Mouse (Mus musculus) intestine, embryonic 16.5 days (tissue): ENCODE measurements around the gene Mfrp. TPM values are rescaled to one million over a fixed set of nuclear protein-coding genes. Genes with fewer than 3 reads are reported as not detected.

Experiments used
- ATAC-seq: fragments of 200-750 bp; cut with Nextera tagmentation; 2 replicates; pipeline ENCODE4 v1.8.0; 2017; ENCODE audit warnings: moderate TSS enrichment, moderate library complexity
- H3K27ac ChIP-seq: fragments of 300-500 bp; sonication (generic); 2 replicates; pipeline ENCODE4 v1.5.1; 2014; ENCODE audit warnings: mild to moderate bottlenecking, low read length
- H3K27me3 ChIP-seq: fragments of 300-500 bp; sonication (generic); replicated peaks from 2 replicates; pipeline ENCODE4 v1.6.1; 2014; ENCODE audit warnings: low read length, control low read depth, mixed read lengths; ENCODE audit not compliant: control insufficient read depth, insufficient read depth
- H3K36me3 ChIP-seq: fragments of 300-500 bp; sonication (generic); 2 replicates; pipeline ENCODE4 v1.6.1; 2014; ENCODE audit warnings: low read length, control low read depth; ENCODE audit not compliant: control insufficient read depth, insufficient read depth
- H3K4me1 ChIP-seq: fragments of 300-500 bp; sonication (generic); 2 replicates; pipeline ENCODE4 v1.6.1; 2014; ENCODE audit warnings: low read length, control low read depth, mixed read lengths; ENCODE audit not compliant: control insufficient read depth, insufficient read depth
- H3K4me2 ChIP-seq: fragments of 300-500 bp; sonication (generic); 2 replicates; pipeline ENCODE4 v1.6.1; 2014; ENCODE audit warnings: low read depth, low read length, control low read depth
- H3K4me3 ChIP-seq: fragments of 300-500 bp; sonication (generic); 2 replicates; pipeline ENCODE4 v1.5.1; 2014; ENCODE audit warnings: mild to moderate bottlenecking, low read length
- H3K9ac ChIP-seq: fragments of 300-500 bp; sonication (generic); 2 replicates; pipeline ENCODE4 v1.6.1; 2014; ENCODE audit warnings: low read depth, low read length
- H3K9me3 ChIP-seq: fragments of 300-500 bp; sonication (generic); 2 replicates; pipeline ENCODE4 v1.6.1; 2016; ENCODE audit warnings: low read length, control low read depth; ENCODE audit not compliant: control insufficient read depth
- WGBS: fragments of 180-500 bp; shearing (Covaris S2); extraction: QIAGEN DNeasy Blood & Tissue Kit; methylation state at CpG from one replicate; pipeline ENCODE4 v1.1.7; 2014; 5-methylcytosine and 5-hydroxymethylcytosine counted together
- polyA plus RNA-seq: library from polyadenylated mRNA; unstranded; fragments of >200 nt; fragmentation: Nextera tagmentation; extraction: Ambion mirVana; gene quantifications from 2 replicates; pipeline ENCODE4 v1.2.1, GENCODE M21; 2015

Gene Mfrp
- polyA plus RNA-seq, 1 experiment from 2014 or later, result 0.24 TPM

DNA sequence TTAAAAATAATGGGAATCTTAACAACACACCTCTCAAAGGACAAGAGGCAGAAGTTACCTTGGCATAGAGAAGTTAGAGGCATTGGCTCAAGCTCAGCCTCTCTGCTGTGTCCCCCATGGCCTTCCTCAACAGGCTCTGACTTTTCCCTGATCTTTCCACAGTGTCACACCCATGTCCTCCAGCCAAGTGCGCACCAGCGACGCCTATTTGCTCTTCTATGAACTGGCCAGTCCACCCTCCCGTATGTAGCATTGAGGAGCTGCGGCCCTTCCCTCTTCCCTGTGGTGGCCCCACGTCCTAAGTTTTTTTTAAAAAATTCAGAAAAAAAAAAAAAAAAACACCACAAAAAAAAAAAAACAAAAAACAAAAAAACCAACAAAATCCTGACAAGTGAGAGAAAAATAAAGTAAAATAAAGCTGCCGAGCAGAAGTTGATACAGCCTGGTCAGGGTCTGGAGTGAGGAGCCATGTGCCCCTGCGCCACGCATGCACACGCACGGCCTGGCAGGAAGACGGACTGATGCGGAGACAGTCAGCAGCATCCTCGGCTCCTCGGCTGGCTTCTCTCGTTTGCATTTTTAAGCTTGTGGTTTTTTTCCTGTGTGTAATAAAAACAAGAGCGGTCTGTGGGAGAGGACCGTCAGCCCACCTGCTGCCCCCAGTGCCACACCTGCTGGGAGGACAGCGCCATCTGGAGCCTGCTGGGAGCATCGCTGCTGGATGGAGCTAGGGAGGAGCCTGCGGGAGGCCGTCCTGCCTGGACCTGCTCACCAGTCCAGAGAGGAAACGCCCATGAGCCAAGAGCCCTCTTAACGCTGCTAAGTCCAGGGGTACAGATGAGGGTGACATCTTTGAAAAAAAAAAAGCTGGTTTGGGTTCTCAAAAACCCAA, 7.7 kb upstream of the Mfrp start:
- Histone ChIP-seq H3K9ac (no peak overlapping the region), H3K4me2 (no peak overlapping the region), H3K4me1 (peaks cover 5% of the 10 kb centered on the region; the same call in 1 of the 2 replicates), H3K27me3 (no peaks in the 10 kb centered on the region), H3K36me3 (no peaks in the 10 kb centered on the region; the same call in none of the 2 replicates), H3K9me3 (no peaks in the 10 kb centered on the region), H3K27ac (no peak overlapping the region), H3K4me3 (no peak overlapping the region)
- 39% methylated on average over 24 of the region's 24 CpGs for WGBS
- ATAC-seq, result peak; percentile 42

DNA sequence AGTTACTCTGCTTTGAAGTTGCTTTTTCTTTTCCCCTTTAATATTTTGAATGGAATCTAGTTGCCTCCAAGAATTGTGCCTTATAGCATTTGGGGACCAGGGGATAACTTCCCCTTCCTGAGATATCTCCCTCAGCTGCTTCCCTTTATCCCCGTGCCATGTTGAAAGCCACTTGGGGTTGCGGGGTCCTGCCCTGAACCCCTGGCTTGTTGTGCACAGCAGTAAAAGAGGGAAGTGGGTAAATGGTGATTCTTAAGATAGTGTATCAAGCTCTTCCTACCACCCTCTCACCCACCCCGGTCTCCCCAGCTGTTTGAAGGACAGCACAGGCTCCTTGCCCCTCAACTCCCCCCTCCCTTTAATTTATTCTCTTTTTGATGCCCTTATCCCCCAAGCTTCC, 6.8 kb upstream of the Mfrp start:
- ATAC-seq, result no peak
- WGBS, result 95% methylated on average over 3 of the region's 3 CpGs

DNA sequence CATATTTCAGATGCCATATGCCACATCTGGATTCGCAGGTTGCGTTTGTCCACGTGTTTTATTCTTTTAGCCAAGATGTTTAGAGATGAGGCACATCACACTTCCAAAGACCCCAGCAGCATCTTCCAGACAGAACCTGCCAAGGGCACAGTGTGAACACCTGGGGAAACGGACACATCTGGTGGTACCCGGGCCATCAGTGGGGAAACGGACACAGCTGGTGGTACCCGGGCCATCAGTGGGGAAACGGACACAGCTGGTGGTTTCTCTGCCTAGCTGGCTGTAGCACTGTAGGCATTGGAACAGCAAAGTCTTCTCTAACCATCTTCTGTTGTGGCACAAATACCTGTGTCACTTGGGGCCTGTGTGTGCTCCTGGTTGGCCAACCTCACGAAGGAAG, 5.7 kb upstream of the Mfrp start:
- H3K27me3 ChIP-seq, result no peaks in the 10 kb centered on the region
- no peak for ATAC-seq
- H3K27ac ChIP-seq, result no peak overlapping the region
- H3K4me1 ChIP-seq, result no peaks in the 10 kb centered on the region
- no peaks in the 10 kb centered on the region for H3K9me3 ChIP-seq
- H3K4me3 ChIP-seq, result no peak overlapping the region
- H3K4me2 ChIP-seq, result no peak overlapping the region
- H3K9ac ChIP-seq, result no peak overlapping the region
- H3K36me3 ChIP-seq, result no peaks in the 10 kb centered on the region; the same call in none of the 2 replicates
- 92% methylated on average over 9 of the region's 9 CpGs for WGBS

More for the DNA sequence above, 6.8 kb upstream of the Mfrp start:
- Histone ChIP-seq H3K36me3 (no peaks in the 10 kb centered on the region; the same call in none of the 2 replicates), H3K9ac (no peak overlapping the region), H3K4me3 (no peak overlapping the region), H3K27me3 (no peaks in the 10 kb centered on the region), H3K4me2 (no peak overlapping the region), H3K27ac (no peak overlapping the region), H3K4me1 (no peaks in the 10 kb centered on the region), H3K9me3 (no peaks in the 10 kb centered on the region)

DNA sequence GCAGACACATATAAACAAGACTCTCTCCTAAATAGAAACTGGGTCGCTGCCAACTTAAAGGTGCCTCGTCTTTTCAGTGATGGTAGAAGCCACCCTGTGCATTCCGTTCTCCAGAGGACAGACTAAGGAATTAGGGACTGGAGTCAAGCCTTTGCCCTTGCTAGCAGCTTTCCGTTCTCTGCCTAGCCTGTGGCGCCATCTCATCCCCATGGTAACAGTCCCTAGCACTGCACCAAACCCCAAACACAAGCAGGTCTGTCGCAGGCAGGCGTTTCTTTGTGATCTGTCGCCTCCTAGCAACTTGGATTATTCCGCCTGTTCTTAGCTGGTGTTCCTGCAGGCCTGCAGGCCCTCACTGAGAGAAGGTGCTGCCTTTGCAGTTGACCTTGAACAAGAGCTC, 5.0 kb upstream of the Mfrp start:
- no peaks in the 10 kb centered on the region for H3K27me3 ChIP-seq
- 36% methylated on average over 9 of the region's 9 CpGs for WGBS
- no peaks in the 10 kb centered on the region for H3K4me1 ChIP-seq
- H3K4me2 ChIP-seq, result no peak overlapping the region
- ATAC-seq, result no peak
- H3K9ac ChIP-seq, result no peak overlapping the region
- H3K4me3 ChIP-seq, result no peak overlapping the region
- H3K9me3 ChIP-seq, result no peaks in the 10 kb centered on the region
- H3K36me3 ChIP-seq, result no peaks in the 10 kb centered on the region; the same call in none of the 2 replicates
- H3K27ac ChIP-seq, result no peak overlapping the region

DNA sequence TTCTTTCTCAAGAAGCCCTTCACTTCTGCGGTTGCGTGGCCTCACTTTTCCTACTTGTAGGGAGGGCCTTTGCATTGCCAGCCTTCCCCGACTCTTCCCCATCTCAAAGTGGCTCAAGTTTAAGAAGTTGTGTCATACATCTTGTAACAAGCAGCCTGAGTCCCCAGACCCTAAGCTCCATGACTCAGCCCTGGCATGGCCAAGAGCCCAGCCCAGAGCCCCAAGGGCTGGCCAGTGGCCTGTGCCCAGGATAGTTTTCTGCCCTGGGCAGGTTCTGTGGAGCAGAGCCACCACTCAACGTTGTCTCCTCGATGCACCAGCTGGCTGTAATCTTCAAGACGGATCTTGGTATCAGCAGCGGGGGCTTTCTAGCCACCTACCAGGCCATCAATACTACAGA, 3.4 kb downstream of the Mfrp start:
- no peaks in the 10 kb centered on the region for H3K9me3 ChIP-seq
- ATAC-seq, result no peak
- H3K4me3 ChIP-seq, result no peak overlapping the region
- H3K4me1 ChIP-seq, result peaks cover 29% of the 10 kb centered on the region
- no peak overlapping the region for H3K9ac ChIP-seq
- H3K36me3 ChIP-seq, result peaks cover 3% of the 10 kb centered on the region; the same call in 1 of the 2 replicates
- H3K4me2 ChIP-seq, result no peak overlapping the region
- H3K27me3 ChIP-seq, result no peaks in the 10 kb centered on the region
- H3K27ac ChIP-seq, result no peak overlapping the region
- 90% methylated on average over 7 of the region's 7 CpGs for WGBS

DNA sequence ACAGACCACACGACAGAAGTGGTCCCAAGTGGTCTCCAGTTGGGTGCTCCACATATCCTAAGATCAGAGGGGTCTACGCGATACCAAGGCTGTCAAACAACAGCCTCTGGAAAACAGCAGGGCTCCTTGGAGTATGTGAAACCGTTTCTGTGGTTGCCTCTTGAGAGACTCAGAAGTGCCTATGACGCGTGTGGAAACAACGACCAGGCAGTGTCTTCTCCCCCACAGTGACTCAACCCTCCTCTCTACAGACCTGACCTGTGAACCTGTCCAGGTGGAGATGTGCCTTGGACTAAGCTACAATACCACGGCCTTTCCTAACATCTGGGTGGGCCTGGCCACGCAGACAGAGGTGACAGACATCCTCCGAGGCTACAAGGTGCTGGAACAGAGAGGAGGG, 4.3 kb downstream of the Mfrp start:
- Histone ChIP-seq H3K9ac (no peak overlapping the region), H3K27ac (no peak overlapping the region), H3K4me2 (no peak overlapping the region), H3K4me3 (no peak overlapping the region), H3K4me1 (peaks cover 38% of the 10 kb centered on the region), H3K36me3 (peaks cover 3% of the 10 kb centered on the region; the same call in 1 of the 2 replicates), H3K9me3 (no peaks in the 10 kb centered on the region), H3K27me3 (no peaks in the 10 kb centered on the region)
- no peak for ATAC-seq
- 84% methylated on average over 10 of the region's 10 CpGs for WGBS

DNA sequence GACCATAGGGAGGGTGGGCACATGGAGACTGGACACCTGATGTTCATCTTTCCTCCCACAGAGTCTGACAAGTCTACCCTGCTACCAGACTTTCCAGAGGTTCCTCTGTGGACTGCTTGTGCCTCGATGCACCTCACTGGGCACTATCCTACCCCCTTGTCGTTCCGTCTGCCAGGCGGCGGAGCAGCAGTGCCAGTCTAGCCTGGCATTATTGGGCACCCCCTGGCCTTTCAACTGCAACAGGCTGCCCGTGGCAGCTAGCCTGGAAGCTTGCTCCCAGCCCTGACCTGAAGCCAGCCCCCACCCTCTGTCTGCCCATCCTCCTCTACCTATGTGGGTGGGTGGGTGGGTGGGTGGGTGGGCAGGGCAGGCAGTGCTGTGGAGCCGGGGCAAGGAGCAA, 4.7 kb downstream of the Mfrp start:
- 90% methylated on average over 7 of the region's 7 CpGs for WGBS
- Histone ChIP-seq H3K4me2 (no peak overlapping the region), H3K27me3 (no peaks in the 10 kb centered on the region), H3K9ac (no peak overlapping the region), H3K27ac (no peak overlapping the region), H3K4me3 (no peak overlapping the region), H3K9me3 (no peaks in the 10 kb centered on the region), H3K36me3 (peaks cover 3% of the 10 kb centered on the region; the same call in 1 of the 2 replicates), H3K4me1 (peaks cover 38% of the 10 kb centered on the region)
- no peak for ATAC-seq

DNA sequence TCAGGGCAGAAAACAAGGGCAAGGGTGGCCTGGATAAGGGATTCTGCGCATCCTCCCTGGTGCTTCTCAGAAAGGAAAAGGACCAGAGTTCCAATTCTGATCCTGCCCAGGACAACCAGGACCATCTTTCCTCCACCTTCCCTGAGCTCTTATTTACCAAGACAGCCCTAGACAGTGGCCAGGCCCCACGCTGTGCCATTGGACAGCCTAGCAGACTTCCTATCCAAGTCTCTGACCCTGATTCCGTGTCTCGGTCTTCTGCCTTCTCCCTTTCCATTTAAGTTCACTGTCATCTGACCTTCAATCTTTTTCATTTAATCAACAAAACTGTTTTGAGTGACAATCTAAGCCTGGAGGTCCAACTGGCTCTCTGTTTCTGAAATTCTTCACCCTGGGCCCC, 5.1 kb downstream of the Mfrp start:
- Histone ChIP-seq H3K4me1 (peaks cover 38% of the 10 kb centered on the region), H3K4me3 (no peak overlapping the region), H3K36me3 (peaks cover 3% of the 10 kb centered on the region; the same call in 1 of the 2 replicates), H3K27ac (peak overlapping the region; percentile 5; the same call in 1 of the 2 replicates), H3K9ac (no peak overlapping the region), H3K27me3 (no peaks in the 10 kb centered on the region), H3K9me3 (no peaks in the 10 kb centered on the region), H3K4me2 (no peak overlapping the region)
- ATAC-seq, result no peak
- WGBS, result 65% methylated on average over 4 of the region's 4 CpGs

DNA sequence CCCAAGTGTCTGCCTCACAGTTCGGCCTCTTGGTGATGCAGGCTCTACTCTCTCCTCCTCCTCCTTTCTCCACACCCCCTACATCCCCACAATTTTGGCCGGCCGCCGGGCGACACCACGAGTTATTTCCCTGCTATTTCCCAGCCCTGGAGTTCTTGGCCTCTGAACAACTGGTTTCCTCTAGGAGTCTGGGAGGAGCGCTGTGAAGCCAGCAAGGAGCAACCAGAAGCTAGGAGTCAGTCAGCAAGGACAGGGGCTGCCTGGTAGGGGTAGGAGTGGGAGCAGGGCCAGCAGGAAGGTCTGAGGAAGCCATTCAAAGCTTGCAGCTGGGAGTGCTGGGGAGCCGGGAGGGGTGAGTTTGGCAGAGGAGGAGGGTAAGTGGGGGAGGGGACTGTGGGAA, 5.6 kb downstream of the Mfrp start, which contains the start of gene C1qtnf5:
C1qtnf5 (plus strand) TSS at position 136 of the 400 bp plus-strand sequence.
- H3K4me1 ChIP-seq, result peaks cover 38% of the 10 kb centered on the region
- H3K9ac ChIP-seq, result peak within 1 kb of the TSS; percentile 53
- peak within 1 kb of the TSS; percentile 28 for H3K4me3 ChIP-seq

More for the DNA sequence above, 5.6 kb downstream of the Mfrp start, which contains the start of gene C1qtnf5:
- peak within 1 kb of the TSS; percentile 40 for H3K4me2 ChIP-seq
- peak within 1 kb of the TSS; percentile 81 for H3K27ac ChIP-seq
- H3K9me3 ChIP-seq, result no peaks in the 10 kb centered on the region
- 0 out of 2 replicates have a peak, but pooled peaks cover 3% of the 10 kb centered on the region for H3K36me3 ChIP-seq
- ATAC-seq, result peak; percentile 73
- H3K27me3 ChIP-seq, result no peaks in the 10 kb centered on the region
- 45% methylated on average over 8 of the region's 8 CpGs for WGBS
